Mouse (Mus musculus): ENCODE results near the gene Lin52.

GRCm38 (mm10) chr12:84523728-84524127 lies 72.5 kb downstream of the Lin52 start:
- TF ChIP-seq POLR2A (IDR thresholded peaks at IDR 0.05; ENCODE audit: borderline replicate concordance, extremely low read depth, insufficient read depth, insufficient read length, poor library complexity, severe bottlenecking) (no peak), CTCF (IDR thresholded peaks at IDR 0.05; ENCODE audit: borderline replicate concordance, extremely low read depth, insufficient read depth, insufficient read length) (no peak)
